Mouse (Mus musculus) macrophage (primary cell): Measurements from ENCODE around the gene Plekhh3. TPM values are rescaled to one million over a fixed set of nuclear protein-coding genes. Genes with fewer than 3 reads are reported as not detected.

Experiments used
- H3K27ac ChIP-seq: fragments of 350-480 bp; formaldehyde crosslinking; 2 replicates; pipeline ENCODE4 v1.9.0; 2021
- H3K36me3 ChIP-seq: fragments of 350-480 bp; formaldehyde crosslinking; 2 replicates; pipeline ENCODE4 v1.9.0; 2021; ENCODE audit errors: inconsistent target
- H3K4me3 ChIP-seq: fragments of 350-480 bp; formaldehyde crosslinking; 2 replicates; pipeline ENCODE4 v1.9.0; 2021; ENCODE audit errors: inconsistent target
- H3K79me2 ChIP-seq: fragments of 350-480 bp; formaldehyde crosslinking; 2 replicates; pipeline ENCODE4 v1.9.0; 2021; ENCODE audit errors: inconsistent target
- WGBS: methylation state at CpG from one replicate; pipeline ENCODE4 v1.1.7; 2026; ENCODE audit warnings: inconsistent platforms; ENCODE audit not compliant: missing documents; 5-methylcytosine and 5-hydroxymethylcytosine counted together
- polyA plus RNA-seq: library from polyadenylated mRNA; stranded (reverse); fragments of 250-400 nt; gene quantifications from 3 replicates; pipeline ENCODE4 v1.2.4, GENCODE M21; 2018; ENCODE audit warnings: inconsistent platforms

The Plekhh3 gene
- polyA plus RNA-seq, 1 experiment from 2014 or later: 0.67 TPM

- H3K36me3 ChIP-seq: peaks cover 11% of the 10 kb centered on the region; the same call in 1 of the 2 replicates
- peak within 1 kb of the TSS; percentile 96 for H3K4me3 ChIP-seq
- H3K79me2 ChIP-seq: peaks cover 53% of the 10 kb centered on the region
- H3K27ac ChIP-seq: peak within 1 kb of the TSS; percentile 64
- WGBS: 1% methylated on average over 49 of the region's 61 CpGs
Measured at GRCm38 (mm10) chr11:101119761-101120544, 51.2 kb downstream of the Plekhh3 start, which contains the start of the genes Retreg3 and Tubg1. Retreg3 (minus strand) TSS chr11:101119893. Tubg1 (plus strand) TSS chr11:101119938.

DNA sequence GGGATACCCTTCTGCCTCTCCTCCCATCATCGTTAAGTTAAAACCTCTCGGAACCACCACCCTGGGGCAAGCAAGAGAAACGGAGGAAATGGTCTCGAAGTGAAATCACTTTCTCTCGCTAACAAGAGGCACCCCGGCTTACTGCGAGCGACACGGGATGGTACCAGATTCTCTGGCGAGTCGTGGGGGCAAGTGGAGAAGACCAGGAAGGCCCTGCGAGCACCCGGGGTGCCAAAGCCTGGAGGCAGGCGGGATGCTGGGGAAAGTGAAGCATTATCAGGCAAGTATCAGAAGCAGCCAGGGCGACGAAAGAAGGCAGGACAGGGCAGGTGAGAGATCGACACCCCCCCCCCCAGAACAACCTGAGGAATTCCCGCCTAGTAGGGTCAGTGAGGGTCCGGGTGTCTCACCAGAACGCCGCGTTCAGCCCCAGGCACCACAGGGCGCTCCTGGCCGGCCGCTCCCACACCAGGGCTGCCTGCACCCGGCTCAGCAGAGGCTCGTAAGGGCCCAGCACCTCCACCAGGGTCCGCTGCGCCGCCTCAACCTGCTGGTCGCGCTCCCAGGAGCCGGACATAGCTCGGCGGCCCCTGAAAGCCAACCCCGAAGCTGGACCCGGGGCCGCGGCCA is 51.9 kb downstream of the Plekhh3 start:
- Histone ChIP-seq H3K79me2 (peaks cover 60% of the 10 kb centered on the region), H3K36me3 (peaks cover 11% of the 10 kb centered on the region; the same call in 1 of the 2 replicates), H3K4me3 (peak overlapping the region; percentile 96), H3K27ac (peak overlapping the region; percentile 64)
- under 1% methylated on average over 37 of the region's 39 CpGs for WGBS

DNA sequence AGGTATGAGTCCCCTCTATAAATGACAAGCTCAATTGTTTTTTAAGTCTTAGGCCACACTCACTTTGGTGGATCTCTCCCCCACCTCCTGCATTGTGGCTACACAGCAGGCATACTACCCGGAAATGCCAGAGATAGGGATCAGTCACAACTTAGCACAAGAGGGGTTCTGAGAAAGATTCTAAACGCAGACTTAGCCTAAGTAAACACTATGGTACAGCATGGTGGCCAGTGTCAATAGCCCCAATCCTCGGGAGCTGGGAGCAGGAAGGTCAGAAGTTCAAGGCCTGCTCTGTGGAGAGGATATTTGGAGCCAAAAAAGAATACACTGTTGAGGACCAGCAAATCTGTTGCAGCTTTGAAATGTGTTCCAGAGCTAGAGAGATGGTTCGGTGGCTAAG is 53.0 kb downstream of the Plekhh3 start:
- Histone ChIP-seq H3K27ac (peak overlapping the region; percentile 64), H3K36me3 (0 out of 2 replicates have a peak, but pooled peaks cover 2% of the 10 kb centered on the region), H3K79me2 (peaks cover 71% of the 10 kb centered on the region), H3K4me3 (peak overlapping the region; percentile 96)
- WGBS: 50% methylated on average over 4 of the region's 4 CpGs

GRCm38 (mm10) chr11:101115564-101115963 is 55.6 kb downstream of the Plekhh3 start:
- Histone ChIP-seq H3K4me3 (no peak overlapping the region), H3K79me2 (peaks cover 87% of the 10 kb centered on the region), H3K36me3 (no peaks in the 10 kb centered on the region), H3K27ac (peak overlapping the region; percentile 85)
- WGBS: 0% methylated on average over 2 of the region's 2 CpGs

Other genes starting within 250 kb of the Plekhh3 start
- gene Stat3, start 231.8 kb downstream of the Plekhh3 start, polyA plus RNA-seq: 44.1 to 73.6 TPM (median 66.6 TPM) in 3 replicates
- 0.35 to 1.1 TPM (median 0.93 TPM) in 3 replicates for gene Cavin1, start 200.5 kb downstream of the Plekhh3 start, polyA plus RNA-seq
- 190 to 331 TPM (median 319 TPM) in 3 replicates for gene Atp6v0a1, start 161.9 kb downstream of the Plekhh3 start, polyA plus RNA-seq
- gene Naglu, start 101.3 kb downstream of the Plekhh3 start, polyA plus RNA-seq: 71.6 to 194 TPM (median 117 TPM) in 3 replicates
- 0.22 to 0.84 TPM (median 0.32 TPM) in 3 replicates for gene Hsd17b1, start 92.9 kb downstream of the Plekhh3 start, polyA plus RNA-seq
- gene Coasy, start 88.8 kb downstream of the Plekhh3 start, polyA plus RNA-seq: 18.6 to 23.1 TPM (median 19.3 TPM) in 3 replicates
- gene Mlx, start 84.1 kb downstream of the Plekhh3 start, polyA plus RNA-seq: 33.1 to 44.4 TPM (median 37.3 TPM) in 3 replicates
- gene Psmc3ip, start 75.9 kb downstream of the Plekhh3 start, polyA plus RNA-seq: 0.90 to 14.7 TPM (median 3.7 TPM) in 3 replicates
- 38.2 to 59.4 TPM (median 44.0 TPM) in 3 replicates for gene Retreg3, start 51.5 kb downstream of the Plekhh3 start, polyA plus RNA-seq
- gene Tubg1, start 51.4 kb downstream of the Plekhh3 start, polyA plus RNA-seq: 10.9 to 24.7 TPM (median 23.0 TPM) in 3 replicates
- gene Tubg2, start 15.4 kb downstream of the Plekhh3 start, polyA plus RNA-seq: 0.13 TPM in 1 of 3 replicates, not detected in the others
- gene Cntnap1, start 828 bp downstream of the Plekhh3 start, polyA plus RNA-seq: 0.17 to 0.34 TPM (median 0.27 TPM) in 3 replicates
- not detected in 3 replicates for gene Ccr10, start 4.1 kb upstream of the Plekhh3 start, polyA plus RNA-seq
- 19.6 to 40.4 TPM (median 38.1 TPM) in 3 replicates for gene Ezh1, start 55.1 kb upstream of the Plekhh3 start, polyA plus RNA-seq
- gene Ramp2, start 74.7 kb upstream of the Plekhh3 start, polyA plus RNA-seq: 0.36 TPM in 1 of 3 replicates, not detected in the others
- 90.9 to 128 TPM (median 115 TPM) in 3 replicates for gene Vps25, start 82.4 kb upstream of the Plekhh3 start, polyA plus RNA-seq
- not detected in 3 replicates for gene Wnk4, start 89.2 kb upstream of the Plekhh3 start, polyA plus RNA-seq
- gene Cntd1, start 107.7 kb upstream of the Plekhh3 start, polyA plus RNA-seq: 0.17 to 0.29 TPM in 2 of 3 replicates, not detected in the other
- gene Coa3, start 107.8 kb upstream of the Plekhh3 start, polyA plus RNA-seq: 46.1 to 108 TPM (median 103 TPM) in 3 replicates
- 89.3 to 112 TPM (median 98.9 TPM) in 3 replicates for gene Becn1, start 130.9 kb upstream of the Plekhh3 start, polyA plus RNA-seq
- gene Psme3, start 144.9 kb upstream of the Plekhh3 start, polyA plus RNA-seq: 53.0 to 111 TPM (median 98.6 TPM) in 3 replicates
- 0.43 to 1.0 TPM (median 0.67 TPM) in 3 replicates for gene Aoc2, start 153.7 kb upstream of the Plekhh3 start, polyA plus RNA-seq
- gene Aoc3, start 159.3 kb upstream of the Plekhh3 start, polyA plus RNA-seq: not detected in 3 replicates
- not detected in 3 replicates for gene G6pc, start 196.2 kb upstream of the Plekhh3 start, polyA plus RNA-seq
- 11.0 to 28.5 TPM (median 12.0 TPM) in 3 replicates for gene Aarsd1, start 246.3 kb upstream of the Plekhh3 start, polyA plus RNA-seq